Mouse (Mus musculus) liver, embryonic 14 days (tissue): ENCODE results near the gene Olfr156. TPM values are rescaled to one million over a fixed set of nuclear protein-coding genes. Genes with fewer than 3 reads are reported as not detected.

Experiments
- polyA plus RNA-seq: library from polyadenylated mRNA; depleted of rRNA; stranded (reverse); fragments of >200 nt; gene quantifications from 2 replicates; pipeline ENCODE4 v1.2.3, GENCODE M21; 2012; rRNA removed

Olfr156 gene
- not detected in 2 replicates for polyA plus RNA-seq

GRCm38 (mm10) chr4:43823845-43824337, at the start of gene Olfr156:
TSS of gene Olfr156 (minus strand) at chr4:43823895.

GRCm38 (mm10) chr4:43851265-43851664, 27.6 kb upstream of the Olfr156 start, which contains the start of gene Olfr155:
TSS of gene Olfr155 (plus strand) at chr4:43851565.

GRCm38 (mm10) chr4:43840101-43840500, 16.4 kb upstream of the Olfr156 start, which contains the start of gene Olfr157:
TSS of gene Olfr157 (minus strand) at chr4:43840201.

GRCm38 (mm10) chr4:43770909-43771308, 52.8 kb downstream of the Olfr156 start, which contains the start of gene Olfr159:
TSS of gene Olfr159 (minus strand) at chr4:43771009.

Other genes starting within 250 kb of the Olfr156 start
- 13.7 and 16.2 TPM in 2 replicates for gene Rgp1, start 245.2 kb downstream of the Olfr156 start, polyA plus RNA-seq
- 11.1 and 12.8 TPM in 2 replicates for gene Gba2, start 245.0 kb downstream of the Olfr156 start, polyA plus RNA-seq
- not detected in 2 replicates for gene Msmp, start 239.4 kb downstream of the Olfr156 start, polyA plus RNA-seq
- gene Npr2, start 192.0 kb downstream of the Olfr156 start, polyA plus RNA-seq: 1.5 and 1.9 TPM in 2 replicates
- gene Spag8, start 170.3 kb downstream of the Olfr156 start, polyA plus RNA-seq: 0.12 and 0.27 TPM in 2 replicates
- 28.3 and 30.4 TPM in 2 replicates for gene Hint2, start 167.4 kb downstream of the Olfr156 start, polyA plus RNA-seq
- 0.18 and 0.26 TPM in 2 replicates for gene Tmem8b, start 154.9 kb downstream of the Olfr156 start, polyA plus RNA-seq
- gene Fam221b, start 154.8 kb downstream of the Olfr156 start, polyA plus RNA-seq: 0.02 TPM in 2 replicates
- gene Olfr70, start 123.1 kb downstream of the Olfr156 start, polyA plus RNA-seq: not detected in 2 replicates
- not detected in 2 replicates for gene Olfr71, start 113.6 kb downstream of the Olfr156 start, polyA plus RNA-seq
- 0.07 and 0.10 TPM in 2 replicates for gene Hrct1, start 96.7 kb downstream of the Olfr156 start, polyA plus RNA-seq
- gene Spaar, start 93.9 kb downstream of the Olfr156 start, polyA plus RNA-seq: 0.01 and 0.02 TPM in 2 replicates
- gene Olfr159, start 52.9 kb downstream of the Olfr156 start, polyA plus RNA-seq: not detected in 2 replicates
- not detected in 2 replicates for gene Olfr157, start 16.3 kb upstream of the Olfr156 start, polyA plus RNA-seq
- not detected in 2 replicates for gene Olfr155, start 27.7 kb upstream of the Olfr156 start, polyA plus RNA-seq
- gene Reck, start 51.6 kb upstream of the Olfr156 start, polyA plus RNA-seq: 1.7 and 2.0 TPM in 2 replicates
- gene Glipr2, start 133.5 kb upstream of the Olfr156 start, polyA plus RNA-seq: 20.4 and 20.7 TPM in 2 replicates
- 0.01 TPM in 1 of 2 replicates, not detected in the other for gene Ccin, start 159.6 kb upstream of the Olfr156 start, polyA plus RNA-seq
- 182 and 191 TPM in 2 replicates for gene Clta, start 180.6 kb upstream of the Olfr156 start, polyA plus RNA-seq